Mouse (Mus musculus) megakaryocyte, embryonic 14.5 days (primary cell): Measurements from ENCODE around the gene Nkain2.

Experiments
- FLI1 ChIP-seq: IDR thresholded peaks from 2 replicates; pipeline ENCODE4 v1.6.1; 2012; ENCODE audit warnings: low read length, inconsistent platforms, mixed read lengths
- GATA1 ChIP-seq: IDR thresholded peaks from 3 replicates; pipeline ENCODE4 v1.6.1; 2012; ENCODE audit warnings: mixed read lengths, low read length, inconsistent platforms, borderline replicate concordance

DNA sequence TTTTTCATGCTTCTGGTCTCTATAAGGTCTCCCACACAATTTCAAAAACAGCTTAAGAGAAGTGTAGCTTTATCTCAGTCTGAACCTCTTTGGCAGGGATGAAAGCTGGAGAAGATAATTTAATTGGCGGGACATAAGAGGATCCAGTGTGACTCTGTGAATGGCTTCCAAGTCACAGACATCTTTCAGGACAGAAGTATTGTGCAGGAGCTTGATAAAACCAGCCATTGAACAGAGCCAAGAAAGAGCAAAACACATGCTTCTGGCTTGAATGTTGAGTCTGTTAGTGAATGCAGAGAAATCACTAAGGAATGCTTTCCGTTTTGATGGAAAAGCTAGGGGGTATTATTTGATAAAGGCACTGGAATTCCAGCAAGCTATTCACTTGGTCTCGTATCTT lies 1077.7 kb downstream of the Nkain2 start:
- TF ChIP-seq GATA1 (no peak), FLI1 (no peak)
